Mouse (Mus musculus): ENCODE measurements around the gene Ankrd40.

- TF ChIP-seq CTCF (IDR thresholded peaks at IDR 0.05; ENCODE audit: low read depth), result no peak
- no peak for TF ChIP-seq EP300 (IDR thresholded peaks at IDR 0.05; ENCODE audit: low read depth)
Measured at GRCm38 (mm10) chr11:94336551-94336950, 8.8 kb downstream of the Ankrd40 start.
